Mouse (Mus musculus) hindbrain, embryonic 14.5 days (tissue): Measurements from ENCODE around the gene Fam166a. TPM values are rescaled to one million over a fixed set of nuclear protein-coding genes. Genes with fewer than 3 reads are reported as not detected.

Experiments used
- ATAC-seq: fragments of 200-750 bp; cut with Nextera tagmentation; 2 replicates; pipeline ENCODE4 v1.8.0; 2017; ENCODE audit warnings: moderate number of reproducible peaks, mild to moderate bottlenecking, moderate TSS enrichment, moderate library complexity; ENCODE audit not compliant: low FRiP score
- DNase-seq: peaks from one replicate; pipeline ENCODE4 v3.0.0-alpha.2; 2015; ENCODE audit warnings: low spot score
- H3K27ac ChIP-seq: fragments of 300-500 bp; sonication (generic); 2 replicates; pipeline ENCODE4 v1.5.1; 2014; ENCODE audit warnings: mild to moderate bottlenecking, moderate library complexity
- H3K27me3 ChIP-seq: fragments of 300-500 bp; sonication (generic); 2 replicates; pipeline ENCODE4 v1.6.1; 2014; ENCODE audit warnings: mild to moderate bottlenecking, low read length, mixed read lengths; ENCODE audit not compliant: control insufficient read depth, insufficient read depth
- H3K36me3 ChIP-seq: fragments of 300-500 bp; sonication (generic); replicated peaks from 2 replicates; pipeline ENCODE4 v1.6.1; 2014; ENCODE audit not compliant: control insufficient read depth, insufficient read depth
- H3K4me1 ChIP-seq: fragments of 300-500 bp; sonication (generic); replicated peaks from 2 replicates; pipeline ENCODE4 v1.6.1; 2014; ENCODE audit warnings: antibody characterized with exemption, low read length, mixed read lengths; ENCODE audit not compliant: control insufficient read depth, insufficient read depth
- H3K4me2 ChIP-seq: fragments of 300-500 bp; sonication (generic); replicated peaks from 2 replicates; pipeline ENCODE4 v1.6.1; 2014; ENCODE audit warnings: mild to moderate bottlenecking, moderate library complexity
- H3K4me3 ChIP-seq: fragments of 300-500 bp; sonication (generic); replicated peaks from 2 replicates; pipeline ENCODE4 v1.5.1; 2014; ENCODE audit warnings: mild to moderate bottlenecking, low read length
- H3K9ac ChIP-seq: fragments of 300-500 bp; sonication (generic); 2 replicates; pipeline ENCODE4 v1.6.1; 2014
- H3K9me3 ChIP-seq: fragments of 300-500 bp; sonication (generic); 2 replicates; pipeline ENCODE4 v1.6.1; 2016; ENCODE audit warnings: low read length; ENCODE audit not compliant: control insufficient read depth
- WGBS: fragments of 180-500 bp; shearing (Covaris S2); extraction: QIAGEN DNeasy Blood & Tissue Kit; methylation state at CpG from one replicate; pipeline ENCODE4 v1.1.7; 2014; 5-methylcytosine and 5-hydroxymethylcytosine counted together
- polyA plus RNA-seq: library from polyadenylated mRNA; unstranded; fragments of >200 nt; fragmentation: Nextera tagmentation; extraction: Ambion mirVana; gene quantifications from 2 replicates; pipeline ENCODE4 v1.2.1, GENCODE M21; 2014

Gene Fam166a
- polyA plus RNA-seq: not detected in 2 replicates

GRCm38 (mm10) chr2:25218445-25218844, at the start of gene Fam166a:
Gene Fam166a, plus strand, starts transcription at chr2:25218745.
- H3K27me3 ChIP-seq: no peaks in the 10 kb centered on the region
- H3K4me3 ChIP-seq: no peak within 1 kb of the TSS
- ATAC-seq (no peak), DNase-seq (no peak)
- H3K4me2 ChIP-seq: no peak within 1 kb of the TSS
- no peak within 1 kb of the TSS for H3K27ac ChIP-seq
- peaks cover 9% of the 10 kb centered on the region for H3K36me3 ChIP-seq
- no peak within 1 kb of the TSS for H3K9ac ChIP-seq
- H3K9me3 ChIP-seq: no peaks in the 10 kb centered on the region
- H3K4me1 ChIP-seq: peaks cover 4% of the 10 kb centered on the region

GRCm38 (mm10) chr2:25169778-25170177, 48.8 kb upstream of the Fam166a start:
- Histone ChIP-seq H3K36me3 (no peaks in the 10 kb centered on the region), H3K9ac (no peak overlapping the region), H3K9me3 (no peaks in the 10 kb centered on the region), H3K4me2 (no peak overlapping the region), H3K4me3 (no peak overlapping the region), H3K27me3 (no peaks in the 10 kb centered on the region), H3K4me1 (peaks cover 27% of the 10 kb centered on the region), H3K27ac (no peak overlapping the region)
- ATAC-seq (no peak), DNase-seq (no peak)
- 16% methylated on average over 5 of the region's 5 CpGs for WGBS

GRCm38 (mm10) chr2:25170326-25171100, 48.0 kb upstream of the Fam166a start:
- Histone ChIP-seq H3K4me2 (no peak overlapping the region), H3K9ac (no peak overlapping the region), H3K36me3 (no peaks in the 10 kb centered on the region), H3K4me1 (peaks cover 27% of the 10 kb centered on the region), H3K27ac (no peak overlapping the region), H3K27me3 (no peaks in the 10 kb centered on the region), H3K4me3 (no peak overlapping the region), H3K9me3 (no peaks in the 10 kb centered on the region)
- WGBS: 63% methylated on average over 10 of the region's 10 CpGs
- no peak for ATAC-seq
- DNase-seq: no peak

- H3K4me1 ChIP-seq: peaks cover 31% of the 10 kb centered on the region
- H3K9ac ChIP-seq: no peak overlapping the region
- H3K27me3 ChIP-seq: no peaks in the 10 kb centered on the region
Observed at GRCm38 (mm10) chr2:25171101-25171768, 47.3 kb upstream of the Fam166a start.

GRCm38 (mm10) chr2:25171769-25172153, 46.8 kb upstream of the Fam166a start:
- Histone ChIP-seq H3K9ac (no peak overlapping the region), H3K36me3 (no peaks in the 10 kb centered on the region), H3K4me2 (no peak overlapping the region), H3K4me1 (peaks cover 36% of the 10 kb centered on the region), H3K9me3 (no peaks in the 10 kb centered on the region), H3K27ac (no peak overlapping the region), H3K4me3 (no peak overlapping the region), H3K27me3 (no peaks in the 10 kb centered on the region)
- no peak for DNase-seq
- ATAC-seq: no peak
- WGBS: 37% methylated on average over 1 of the region's 1 CpGs

More at GRCm38 (mm10) chr2:25171101-25171768, 47.3 kb upstream of the Fam166a start:
- Histone ChIP-seq H3K9me3 (no peaks in the 10 kb centered on the region), H3K4me3 (no peak overlapping the region), H3K36me3 (no peaks in the 10 kb centered on the region), H3K4me2 (no peak overlapping the region), H3K27ac (no peak overlapping the region)
- ATAC-seq (no peak), DNase-seq (no peak)
- 82% methylated on average over 6 of the region's 6 CpGs for WGBS

- Histone ChIP-seq H3K9me3 (no peaks in the 10 kb centered on the region), H3K27me3 (no peaks in the 10 kb centered on the region), H3K27ac (no peak overlapping the region), H3K9ac (no peak overlapping the region), H3K4me3 (no peak overlapping the region), H3K36me3 (no peaks in the 10 kb centered on the region), H3K4me2 (no peak overlapping the region), H3K4me1 (peaks cover 40% of the 10 kb centered on the region)
- WGBS: 76% methylated on average over 8 of the region's 8 CpGs
- ATAC-seq (no peak), DNase-seq (no peak)
Observed at GRCm38 (mm10) chr2:25172629-25173028, 45.9 kb upstream of the Fam166a start.

GRCm38 (mm10) chr2:25173821-25174220, 44.7 kb upstream of the Fam166a start:
- H3K4me2 ChIP-seq: no peak overlapping the region
- H3K9me3 ChIP-seq: no peaks in the 10 kb centered on the region
- DNase-seq (no peak), ATAC-seq (no peak)
- no peak overlapping the region for H3K27ac ChIP-seq
- WGBS: 97% methylated on average over 4 of the region's 4 CpGs
- no peak overlapping the region for H3K9ac ChIP-seq
- H3K4me1 ChIP-seq: peaks cover 39% of the 10 kb centered on the region
- no peaks in the 10 kb centered on the region for H3K27me3 ChIP-seq
- no peaks in the 10 kb centered on the region for H3K36me3 ChIP-seq
- H3K4me3 ChIP-seq: no peak overlapping the region

GRCm38 (mm10) chr2:25174866-25175689, 43.5 kb upstream of the Fam166a start:
- DNase-seq: no peak
- H3K27ac ChIP-seq: no peak overlapping the region
- 63% methylated on average over 7 of the region's 7 CpGs for WGBS
- no peak overlapping the region for H3K4me3 ChIP-seq
- H3K36me3 ChIP-seq: no peaks in the 10 kb centered on the region
- H3K4me2 ChIP-seq: no peak overlapping the region
- H3K27me3 ChIP-seq: no peaks in the 10 kb centered on the region
- H3K9ac ChIP-seq: no peak overlapping the region
- no peaks in the 10 kb centered on the region for H3K9me3 ChIP-seq
- ATAC-seq: no peak
- H3K4me1 ChIP-seq: peaks cover 36% of the 10 kb centered on the region

GRCm38 (mm10) chr2:25175690-25176078, 42.9 kb upstream of the Fam166a start:
- ATAC-seq: no peak

More at GRCm38 (mm10) chr2:25175690-25176078, 42.9 kb upstream of the Fam166a start:
- Histone ChIP-seq H3K27ac (no peak overlapping the region), H3K4me3 (no peak overlapping the region), H3K9me3 (no peaks in the 10 kb centered on the region), H3K4me1 (peaks cover 34% of the 10 kb centered on the region; the same call in 1 of the 2 replicates), H3K9ac (no peak overlapping the region), H3K4me2 (no peak overlapping the region), H3K27me3 (no peaks in the 10 kb centered on the region), H3K36me3 (no peaks in the 10 kb centered on the region)
- WGBS: 92% methylated on average over 4 of the region's 4 CpGs
- DNase-seq: no peak
